Mouse (Mus musculus) layer of hippocampus, postnatal 14 days (tissue): ENCODE results near the gene Zfp950. TPM values are rescaled to one million over a fixed set of nuclear protein-coding genes. Genes with fewer than 3 reads are reported as not detected.
A peak's percentile ranks its signal among the peaks of the same experiment; 100 is the strongest.

ENCODE experiments used
- DNase-seq, 2 experiments: peaks; one replicate each; pipeline ENCODE4 v3.0.0; 2021 to 2022; ENCODE audit warnings: low spot score in 2 of 2, mixed read lengths in 1 of 2
- total RNA-seq, 2 experiments: library from RNA; stranded (reverse); gene quantifications; 2 replicates each; pipeline ENCODE4 v1.2.3; 2021

Zfp950 gene
- total RNA-seq, 2 experiments from 2014 or later = 33.9 to 44.0 TPM

DNA sequence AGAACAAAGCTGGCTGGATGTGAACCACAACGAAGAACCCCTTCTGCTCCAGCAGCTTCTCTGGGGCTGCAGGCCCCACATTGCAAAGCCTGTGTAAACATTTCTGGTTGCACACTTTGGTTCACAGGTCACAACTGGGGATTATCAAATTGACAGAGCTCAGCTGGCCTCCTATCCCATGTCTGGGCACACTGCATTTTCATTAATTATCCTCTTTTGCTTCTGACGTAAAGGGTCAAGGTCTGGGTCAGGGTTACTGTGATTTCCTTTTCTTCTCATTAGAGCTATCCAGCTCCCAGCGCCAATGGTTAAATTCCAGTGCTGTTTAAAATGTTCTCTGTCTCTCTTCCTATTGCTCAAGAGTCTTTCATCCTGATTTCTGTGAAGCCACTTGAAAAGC, 83.1 kb downstream of the Zfp950 start:
- no peak for DNase-seq

DNA sequence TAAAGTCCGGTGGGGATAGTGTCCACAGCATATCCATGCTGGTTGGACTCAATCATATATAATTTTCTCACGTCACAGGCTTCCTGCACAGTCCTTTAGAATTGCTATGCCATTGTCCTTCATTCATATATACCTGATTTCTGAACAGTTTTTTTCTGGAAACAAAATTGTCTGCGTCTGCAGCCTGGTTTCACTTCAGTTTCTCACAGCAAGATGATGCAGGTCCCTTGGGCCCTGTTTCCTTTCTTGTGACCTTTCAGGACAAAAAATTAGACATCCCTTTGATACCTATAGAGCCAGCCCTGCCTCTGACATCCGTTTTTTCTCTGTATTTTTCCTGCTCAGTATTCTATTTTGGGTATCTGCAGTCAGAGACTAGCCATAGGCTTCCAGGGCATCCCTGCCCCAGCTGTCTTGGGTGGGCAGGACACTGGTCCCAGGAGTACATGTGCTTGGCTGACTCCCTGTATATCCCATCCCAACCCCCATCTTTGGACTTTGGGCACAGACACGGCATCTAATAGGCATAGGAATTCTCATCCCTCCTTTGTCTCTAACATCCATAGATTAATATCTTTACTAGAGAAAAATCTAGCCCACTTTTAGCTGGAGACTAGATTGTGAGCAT, 83.7 kb downstream of the Zfp950 start:
- no peak for DNase-seq

DNA sequence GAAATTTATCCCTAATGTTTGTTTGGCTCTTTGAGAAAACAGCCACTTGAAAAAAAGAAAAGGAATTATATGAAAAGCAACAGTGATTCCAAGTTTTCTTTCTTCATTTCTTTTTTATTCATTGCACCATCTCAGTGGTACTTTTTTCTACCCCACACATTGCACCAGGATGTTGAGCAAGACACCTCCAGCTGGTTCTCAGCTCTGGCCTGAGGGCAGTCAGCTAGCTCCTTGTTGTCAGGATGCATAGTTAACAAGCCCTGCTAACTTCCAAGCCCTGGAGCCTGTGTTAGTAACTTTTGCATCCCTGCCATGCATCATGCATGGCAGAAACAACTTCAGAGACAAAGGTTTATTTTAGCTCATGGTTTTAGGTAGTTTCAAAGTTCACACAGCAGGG, 87.9 kb downstream of the Zfp950 start:
- no peak for DNase-seq

DNA sequence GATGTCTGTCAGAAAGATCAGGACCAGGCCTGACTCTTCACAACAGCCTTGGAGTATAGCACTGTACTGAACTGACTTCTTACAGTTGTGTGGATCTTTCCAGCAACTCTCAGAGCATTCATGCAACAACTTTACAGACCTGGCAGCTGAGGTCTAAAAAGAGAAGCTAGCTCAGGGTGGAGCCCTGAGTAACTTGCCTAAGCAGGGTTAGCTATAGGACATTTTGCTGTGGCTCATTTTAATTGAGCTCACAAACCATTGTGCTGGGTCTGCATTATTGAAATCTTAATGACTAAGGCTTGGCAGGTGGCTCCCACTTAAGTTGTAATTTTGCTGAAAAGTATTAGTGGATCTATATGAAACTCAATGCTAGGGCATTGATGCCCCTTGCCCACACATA, 88.6 kb downstream of the Zfp950 start:
- DNase-seq = no peak

DNA sequence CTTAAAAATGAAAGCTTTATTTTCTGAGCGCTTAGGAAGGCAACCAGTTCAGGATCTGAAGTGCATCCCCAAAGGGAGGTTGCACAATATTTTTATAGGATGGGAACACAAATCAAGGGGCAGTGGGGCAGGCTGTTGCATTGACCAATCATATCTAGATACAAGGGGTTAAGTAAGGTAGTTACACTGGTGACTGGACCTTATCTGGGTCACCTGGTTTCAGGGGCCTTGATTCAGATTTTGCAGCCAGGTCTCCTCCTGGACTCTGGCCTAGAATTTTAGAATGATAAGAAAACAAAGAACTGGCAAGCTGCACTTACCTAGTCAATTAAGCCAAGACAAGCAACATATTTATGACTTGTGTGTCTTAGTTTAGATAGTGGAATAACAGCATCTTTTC, 89.5 kb downstream of the Zfp950 start:
- no peak for DNase-seq

DNA sequence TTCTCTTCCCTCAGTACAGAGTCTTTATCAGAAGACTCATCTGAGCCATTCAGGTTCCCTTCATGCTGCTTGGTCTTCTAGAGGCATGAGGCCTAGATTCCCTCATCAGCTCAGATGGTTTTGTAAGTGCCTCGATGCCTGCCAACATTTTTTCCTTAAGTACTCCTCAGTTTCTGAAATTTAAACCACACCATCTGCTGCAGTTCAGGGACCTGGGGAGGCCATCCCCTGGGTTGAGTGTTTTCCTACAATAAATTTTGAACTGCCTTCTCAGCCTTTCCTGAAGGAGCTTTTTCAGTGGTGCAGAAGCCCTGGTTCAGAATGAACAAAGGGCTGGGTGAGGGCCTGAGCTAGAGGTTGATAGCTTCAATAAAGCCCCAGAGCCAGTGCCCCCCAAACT, 91.2 kb downstream of the Zfp950 start:
- DNase-seq = no peak

DNA sequence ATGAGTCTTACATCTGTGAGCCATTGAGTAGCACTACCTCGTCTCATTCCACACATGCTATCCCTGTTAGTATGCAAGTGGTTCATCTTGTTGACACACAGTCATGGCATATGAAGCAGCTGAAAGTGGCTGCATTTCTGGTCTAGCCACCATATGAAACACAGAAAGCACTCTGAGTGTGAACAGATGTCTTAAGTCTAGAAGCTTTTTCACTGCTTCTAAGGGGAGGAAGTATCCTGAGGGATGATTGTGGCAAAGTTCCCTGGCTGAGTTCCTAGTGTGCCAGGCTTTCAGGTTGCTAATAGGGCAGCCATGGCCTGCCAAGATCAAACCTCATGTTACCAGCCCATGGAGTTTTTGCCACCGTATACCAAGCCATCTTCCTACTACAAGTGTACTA, 92.0 kb downstream of the Zfp950 start:
- DNase-seq = no peak

DNA sequence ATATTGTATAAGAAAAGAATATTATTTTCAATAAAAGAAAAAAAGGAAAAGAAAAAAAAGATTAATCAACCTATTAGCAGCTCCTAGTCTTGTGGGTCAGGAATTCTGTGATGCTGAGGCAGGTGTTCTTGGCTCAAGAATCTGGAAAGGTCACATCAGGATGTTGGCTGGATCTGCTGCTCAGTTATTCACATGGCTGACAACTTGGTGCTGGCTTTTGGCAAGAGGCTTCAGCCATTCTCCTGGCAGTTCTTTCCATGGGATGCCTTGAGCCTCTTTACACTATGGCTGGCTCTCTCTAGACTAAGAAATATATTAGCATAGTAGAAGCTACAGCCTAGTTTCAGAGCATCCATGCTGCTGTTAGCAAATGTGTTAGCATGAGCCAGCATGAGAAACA, 101.5 kb downstream of the Zfp950 start:
- DNase-seq = no peak

DNA sequence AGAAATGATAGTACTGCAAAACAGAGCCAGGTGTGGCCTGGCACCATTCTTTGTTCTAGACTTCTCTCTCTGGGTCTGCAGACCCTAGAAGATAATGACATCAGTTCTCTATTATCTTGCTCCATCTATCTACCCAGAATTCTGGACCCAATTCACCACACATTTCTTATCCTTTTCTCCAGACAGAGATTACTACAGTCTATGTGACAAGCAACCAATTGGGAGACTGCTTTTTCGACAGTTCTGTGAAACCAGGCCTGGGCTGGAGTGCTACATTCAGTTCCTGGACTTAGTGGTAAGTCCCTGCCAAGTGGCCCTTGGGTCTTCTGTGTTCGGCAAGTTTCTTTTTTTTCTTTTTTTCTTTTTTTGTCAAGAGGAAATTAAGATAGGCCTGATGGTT, 109.1 kb downstream of the Zfp950 start:
- DNase-seq = no peak

DNA sequence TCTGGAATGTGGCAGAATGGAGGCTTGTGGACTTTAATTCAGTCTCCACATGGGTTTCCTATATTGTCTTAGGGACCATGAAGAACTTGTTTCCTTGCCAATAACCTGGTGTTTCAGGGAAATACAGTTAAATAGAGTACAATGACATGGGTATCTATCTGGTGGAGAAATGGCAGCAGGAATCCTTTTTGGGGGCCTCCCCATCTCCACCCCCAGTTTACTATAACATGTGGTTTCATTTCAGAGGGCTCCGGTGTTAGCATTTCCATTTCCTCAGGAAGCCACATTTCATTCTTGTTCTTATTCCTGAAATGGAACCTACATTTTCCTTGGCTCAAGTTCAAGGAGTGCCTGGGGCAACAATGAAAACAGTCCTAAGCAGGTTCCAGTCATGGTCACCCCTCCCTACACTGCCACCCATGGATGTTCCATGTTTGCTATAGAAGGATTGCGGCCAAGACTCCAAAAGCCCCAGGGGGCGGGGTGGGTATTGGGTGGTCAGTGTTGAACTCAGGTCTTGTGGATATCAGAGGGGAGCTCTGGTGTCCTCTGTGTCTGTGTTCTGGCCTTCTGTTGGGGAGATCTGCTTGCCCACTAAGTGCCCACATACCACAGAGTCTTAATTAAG, 118.6 kb downstream of the Zfp950 start:
- no peak for DNase-seq

DNA sequence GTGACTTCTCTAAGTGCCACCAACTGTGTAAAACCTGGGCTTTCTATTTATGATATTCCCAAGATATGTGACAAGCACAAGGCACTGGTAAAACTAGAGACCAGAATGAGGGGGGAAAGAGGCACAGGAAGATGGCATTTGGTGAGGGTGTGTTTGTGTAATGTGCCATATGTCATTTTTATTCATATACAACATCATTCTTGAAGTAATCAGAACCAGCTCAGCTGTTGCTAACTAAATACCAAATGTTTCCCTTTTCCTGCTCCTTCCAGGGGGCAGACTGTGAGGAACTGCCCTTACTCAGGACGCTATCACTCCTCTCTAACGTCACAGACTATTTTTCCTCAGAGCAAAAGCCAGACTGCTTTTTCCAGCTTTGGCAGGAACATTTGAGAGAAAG, 119.1 kb downstream of the Zfp950 start:
- DNase-seq = peak in 1 of 2 experiments; percentile 47

DNA sequence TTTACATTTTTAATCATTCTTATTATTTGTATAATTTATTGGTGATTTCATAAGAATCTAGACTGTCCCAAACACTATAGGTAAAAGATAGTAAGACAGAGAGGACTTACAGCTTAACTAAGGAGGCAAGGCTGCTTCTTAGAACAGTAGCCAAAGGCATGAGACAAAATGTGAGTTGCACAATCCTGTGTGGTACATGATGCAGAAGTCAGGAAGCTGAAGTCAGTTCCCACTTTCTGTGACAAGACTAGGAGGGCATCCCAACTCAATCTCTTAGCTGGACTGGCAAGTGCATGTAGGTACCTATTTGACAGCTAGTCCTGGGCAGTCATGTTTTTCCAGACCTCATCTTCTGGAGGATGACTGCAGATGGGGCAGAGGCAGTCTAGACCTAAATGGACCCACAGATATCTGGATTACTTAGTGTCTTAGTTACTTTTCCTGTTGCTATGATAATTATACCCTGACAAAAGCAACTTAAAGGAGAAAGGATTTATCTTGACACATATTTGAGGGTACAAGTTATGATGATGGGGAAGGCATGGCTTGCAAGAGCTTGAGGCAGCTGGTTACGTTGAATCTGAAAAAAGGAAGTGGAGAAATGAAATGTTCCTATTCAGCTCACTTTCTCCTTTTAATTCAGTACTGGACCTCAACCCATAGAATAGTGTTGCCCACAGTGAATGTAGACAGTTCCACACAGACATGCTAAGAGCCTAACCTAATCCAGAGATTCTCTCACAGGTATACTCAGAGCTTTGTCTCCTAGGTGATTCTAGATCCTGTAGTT, 123.0 kb downstream of the Zfp950 start:
- no peak for DNase-seq

DNA sequence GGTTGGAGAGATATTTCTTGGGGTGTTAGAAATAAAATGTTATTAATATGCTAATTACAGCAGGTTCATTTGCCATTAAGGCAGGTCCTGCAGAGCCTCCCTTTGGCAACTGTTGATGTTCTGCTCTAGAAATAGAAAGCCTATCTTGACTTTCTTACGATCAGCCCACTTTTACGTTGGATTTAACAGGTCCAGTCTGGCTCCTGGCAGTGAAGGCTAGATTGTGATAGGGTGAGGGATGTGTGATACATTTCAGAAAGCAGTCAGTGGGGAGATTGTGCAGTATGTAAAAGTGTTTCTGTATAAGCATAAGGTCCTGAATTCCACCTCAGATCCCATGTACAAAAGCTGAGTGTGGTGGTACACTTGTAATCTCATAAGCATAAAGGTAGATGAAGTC, 131.4 kb downstream of the Zfp950 start:
- DNase-seq = no peak

Other genes with a start within 250 kb of the Zfp950 start
- under 1 TPM in 1 of 2 experiments, not detected in 1; 0.25 TPM for gene Gm7102, start 35.5 kb upstream of the Zfp950 start, total RNA-seq
- not detected for gene Gm6020, start 43.0 kb upstream of the Zfp950 start, total RNA-seq
- gene Csf2ra, start 87.6 kb upstream of the Zfp950 start, total RNA-seq = 10 to 100 TPM; 31.6 to 32.0 TPM
- gene Gm21060, start 156.2 kb upstream of the Zfp950 start, total RNA-seq = not detected